Mouse (Mus musculus) CH12.LX (cell line): Measurements from ENCODE around the gene Dgkz. TPM values are rescaled to one million over a fixed set of nuclear protein-coding genes. Genes with fewer than 3 reads are reported as not detected.
A peak's percentile ranks its signal among the peaks of the same experiment; 100 is the strongest.

Source experiments
- DNase-seq: peaks from one replicate; pipeline ENCODE4 v3.0.0-alpha.2; 2013; ENCODE audit errors: extremely low read depth
- H3K27ac ChIP-seq: 2 replicates; pipeline ENCODE4 v1.5.1; 2012; ENCODE audit warnings: low read depth, mild to moderate bottlenecking, control low read depth, moderate library complexity; ENCODE audit not compliant: insufficient read depth
- H3K27me3 ChIP-seq: replicated peaks from 2 replicates; pipeline ENCODE3; 2012; ENCODE audit warnings: inconsistent platforms
- H3K36me3 ChIP-seq, 2 experiments: replicated peaks in 1 of 2; 2 replicates each; pipeline versions ENCODE3 to v1.6.1; 2012; ENCODE audit warnings: inconsistent platforms in 1 of 2, low read length in 1 of 2, mild to moderate bottlenecking in 1 of 2, mixed read lengths in 1 of 2, moderate library complexity in 1 of 2; ENCODE audit not compliant: control insufficient read depth in 1 of 2, insufficient read depth in 1 of 2
- H3K4me1 ChIP-seq, 2 experiments: 2 replicates each; pipeline ENCODE4 v1.6.1; 2012; ENCODE audit warnings: inconsistent platforms in 1 of 2, moderate library complexity in 1 of 2; ENCODE audit not compliant: insufficient read depth in 2 of 2, control insufficient read depth in 1 of 2
- H3K4me2 ChIP-seq: 2 replicates; pipeline ENCODE4 v1.6.1; 2012; ENCODE audit warnings: low read depth, mild to moderate bottlenecking, control low read depth; ENCODE audit not compliant: poor library complexity, insufficient read depth, severe bottlenecking
- H3K4me3 ChIP-seq, 3 experiments: fragments of 150-350 bp in 1 of 3; sonication (generic) in 1 of 3; replicated peaks in 1 of 3; 2 replicates each; pipeline versions ENCODE3 to v1.5.1; 2011 to 2012; ENCODE audit warnings: low read depth in 2 of 3, low read length in 2 of 3, mild to moderate bottlenecking in 2 of 3, moderate library complexity in 2 of 3, control low read depth in 1 of 3, improper control_type of control experiment in 1 of 3, inconsistent platforms in 1 of 3, mixed read lengths in 1 of 3; ENCODE audit not compliant: poor library complexity in 1 of 3
- H3K79me2 ChIP-seq: replicated peaks from 2 replicates; pipeline ENCODE4 v1.6.1; 2012; ENCODE audit warnings: mild to moderate bottlenecking, moderate library complexity; ENCODE audit not compliant: control insufficient read depth, poor library complexity, insufficient read depth, severe bottlenecking; ENCODE audit errors: extremely low read depth
- H3K9ac ChIP-seq: 2 replicates; pipeline ENCODE4 v1.6.1; 2012; ENCODE audit warnings: low read depth, mild to moderate bottlenecking, control low read depth, moderate library complexity; ENCODE audit not compliant: insufficient read depth
- H3K9me3 ChIP-seq: replicated peaks from 2 replicates; pipeline ENCODE3; 2012; ENCODE audit warnings: low read length, inconsistent platforms, mixed read lengths
- CTCF ChIP-seq, 2 experiments: IDR thresholded peaks in 1 of 2; conservative IDR thresholded peaks in 1 of 2; 2 replicates each; pipeline ENCODE4 v1.5.1; 2011 to 2012; ENCODE audit warnings: low read depth in 2 of 2, low read length in 2 of 2, improper control_type of control experiment in 1 of 2, inconsistent platforms in 1 of 2, mild to moderate bottlenecking in 1 of 2, moderate library complexity in 1 of 2
- E2F4 ChIP-seq: IDR thresholded peaks from 2 replicates; pipeline ENCODE4 v1.6.1; 2011; ENCODE audit warnings: low read depth, low read length, improper control_type of control experiment; ENCODE audit not compliant: insufficient replicate concordance
- ETS1 ChIP-seq: conservative IDR thresholded peaks from 2 replicates; pipeline ENCODE4 v1.6.1; 2012; ENCODE audit warnings: low read depth, mild to moderate bottlenecking, inconsistent platforms, low read length, improper control_type of control experiment, moderate library complexity
- GABPA ChIP-seq: IDR thresholded peaks from 2 replicates; pipeline ENCODE4 v1.6.1; 2012; ENCODE audit warnings: low read depth, low read length, improper control_type of control experiment, inconsistent platforms; ENCODE audit not compliant: insufficient replicate concordance
- HCFC1 ChIP-seq: IDR thresholded peaks from 2 replicates; pipeline ENCODE4 v1.6.1; 2012; ENCODE audit warnings: low read depth, mild to moderate bottlenecking, inconsistent platforms, low read length, improper control_type of control experiment
- IRF4 ChIP-seq: IDR thresholded peaks from 2 replicates; pipeline ENCODE4 v1.6.1; 2014; ENCODE audit warnings: low read depth, mild to moderate bottlenecking, inconsistent platforms, low read length, improper control_type of control experiment
- JUND ChIP-seq: conservative IDR thresholded peaks from 2 replicates; pipeline ENCODE4 v1.6.1; 2011; ENCODE audit warnings: low read depth, low read length, improper control_type of control experiment
- KAT2A ChIP-seq: IDR thresholded peaks from 2 replicates; pipeline ENCODE4 v1.6.1; 2012; ENCODE audit warnings: low read length, improper control_type of control experiment, inconsistent platforms; ENCODE audit not compliant: insufficient replicate concordance
- MAFK ChIP-seq: IDR thresholded peaks from 2 replicates; pipeline ENCODE4 v1.6.1; 2011; ENCODE audit warnings: low read length, improper control_type of control experiment; ENCODE audit not compliant: insufficient replicate concordance
- MEF2A ChIP-seq: IDR thresholded peaks from 2 replicates; pipeline ENCODE4 v1.6.1; 2014; ENCODE audit warnings: low read depth, mild to moderate bottlenecking, inconsistent platforms, low read length, improper control_type of control experiment, borderline replicate concordance
- MXI1 ChIP-seq: IDR thresholded peaks from 2 replicates; pipeline ENCODE4 v1.6.1; 2011; ENCODE audit warnings: mild to moderate bottlenecking, low read depth, low read length, improper control_type of control experiment
- NRF1 ChIP-seq: IDR thresholded peaks from 2 replicates; pipeline ENCODE4 v1.6.1; 2014; ENCODE audit warnings: low read depth, mild to moderate bottlenecking, inconsistent platforms, low read length, improper control_type of control experiment, moderate library complexity
- PAX5 ChIP-seq: IDR thresholded peaks from 2 replicates; pipeline ENCODE4 v1.6.1; 2012; ENCODE audit warnings: low read length, inconsistent platforms, mixed read lengths
- POLR2A ChIP-seq: IDR thresholded peaks from 2 replicates; pipeline ENCODE4 v1.6.1; 2011; ENCODE audit warnings: low read depth, mild to moderate bottlenecking, improper control_type of control experiment, low read length
- POLR2AphosphoS2 ChIP-seq: IDR thresholded peaks from 2 replicates; pipeline ENCODE4 v1.6.1; 2011; ENCODE audit warnings: low read depth, low read length, improper control_type of control experiment
- RCOR1 ChIP-seq: conservative IDR thresholded peaks from 2 replicates; pipeline ENCODE4 v1.6.1; 2012; ENCODE audit warnings: low read depth, mild to moderate bottlenecking, inconsistent platforms, low read length, improper control_type of control experiment
- SIN3A ChIP-seq: IDR thresholded peaks from 2 replicates; pipeline ENCODE4 v1.6.1; 2012; ENCODE audit warnings: low read length, improper control_type of control experiment, inconsistent platforms
- SMC3 ChIP-seq: IDR thresholded peaks from 2 replicates; pipeline ENCODE4 v1.6.1; 2011; ENCODE audit warnings: low read depth, low read length, improper control_type of control experiment
- TCF12 ChIP-seq: IDR thresholded peaks from 2 replicates; pipeline ENCODE4 v1.6.1; 2014; ENCODE audit warnings: low read depth, mild to moderate bottlenecking, inconsistent platforms, low read length, improper control_type of control experiment
- ZC3H11A ChIP-seq: IDR thresholded peaks from 2 replicates; pipeline ENCODE4 v1.6.1; 2012; ENCODE audit warnings: low read depth, mild to moderate bottlenecking, inconsistent platforms, low read length, improper control_type of control experiment
- ZKSCAN1 ChIP-seq: IDR thresholded peaks from 2 replicates; pipeline ENCODE4 v1.6.1; 2012; ENCODE audit warnings: low read depth, inconsistent platforms, low read length, improper control_type of control experiment, borderline replicate concordance
- dilution Hi-C: fragments of 300-500 bp; cut with MboI; formaldehyde crosslinking; loops from 2 replicates; pipeline ENCODE4 v1.14.3; 2020; ENCODE audit warnings: low sequenced_read_pairs; ENCODE audit not compliant: extremely low pct_unique_long_range_greater_than_20kb, extremely low pct_ligation_motif_present
- in situ Hi-C: fragments of 300-500 bp; cut with MboI; formaldehyde crosslinking; loops from 3 replicates; pipeline ENCODE4 v1.14.3; 2019; ENCODE audit warnings: low sequenced_read_pairs, low pct_ligation_motif_present, low pct_unique_long_range_greater_than_20kb, mixed read lengths
- polyA plus RNA-seq: library from polyadenylated mRNA; unstranded; fragments of >175 nt; gene quantifications from 2 replicates; pipeline ENCODE4 v1.2.1, GENCODE M21; 2012; ENCODE audit warnings: low read depth; ENCODE audit not compliant: insufficient read length
- total RNA-seq, 2 experiments: library from RNA; depleted of rRNA; stranded (reverse); fragments of 300-350 nt in 1 of 2; fragments of >200 nt in 1 of 2; gene quantifications; 2 replicates each; pipeline ENCODE4 v1.2.3; 2012 to 2014

Gene Dgkz
- total and polyA plus RNA-seq, 3 experiments = 38.6 to 60.2 (median 50.4) TPM

GRCm38 (mm10) chr2:91948792-91949241 lies 26.8 kb downstream of the Dgkz start:
- Histone ChIP-seq H3K79me2 (peaks cover 16% of the 10 kb centered on the region), H3K9ac (no peak overlapping the region), H3K4me3 (peak overlapping the region in 2 of 3 experiments; percentile 56 to 63), H3K27ac (no peak overlapping the region), H3K27me3 (no peaks in the 10 kb centered on the region), H3K4me2 (no peak overlapping the region), H3K36me3 (peaks cover 8 to 44% of the 10 kb centered on the region in 2 experiments), H3K9me3 (no peaks in the 10 kb centered on the region), H3K4me1 (peaks cover 32 to 80% of the 10 kb centered on the region in 2 experiments)
- no peak for TF ChIP-seq RCOR1
- TF ChIP-seq MEF2A = no peak
- no peak for TF ChIP-seq HCFC1
- no peak for TF ChIP-seq POLR2A
- TF ChIP-seq JUND = no peak
- no peak for TF ChIP-seq MAFK
- no peak for TF ChIP-seq SIN3A
- no peak for TF ChIP-seq ETS1
- in situ Hi-C loops = no loop called here
- DNase-seq = no peak
- dilution Hi-C loops = no loop called here

- Histone ChIP-seq H3K4me2 (no peak overlapping the region; the same call in 1 of the 2 replicates), H3K9ac (no peak overlapping the region), H3K9me3 (no peaks in the 10 kb centered on the region), H3K4me1 (peaks cover 32 to 75% of the 10 kb centered on the region in 2 experiments), H3K4me3 (peak overlapping the region in 2 of 3 experiments; percentile 16 to 17), H3K79me2 (peaks cover 16% of the 10 kb centered on the region), H3K27me3 (no peaks in the 10 kb centered on the region), H3K27ac (peak overlapping the region; percentile 3; the same call in 1 of the 2 replicates), H3K36me3 (peaks cover 11 to 46% of the 10 kb centered on the region in 2 experiments)
- no peak for DNase-seq
- dilution Hi-C loops = no loop called here
- no peak for TF ChIP-seq SIN3A
- no peak for TF ChIP-seq NRF1
- no peak for TF ChIP-seq JUND
- no peak for TF ChIP-seq E2F4
- TF ChIP-seq CTCF (conservative IDR thresholded peaks at IDR 0.05 in 1 of 2, IDR thresholded peaks at IDR 0.05 in 1 of 2; ENCODE audit: low read depth in 2 of 2, low read length in 2 of 2) = no peak
- no peak for TF ChIP-seq POLR2AphosphoS2
- no peak for TF ChIP-seq ZKSCAN1
- TF ChIP-seq PAX5 = no peak
- TF ChIP-seq GABPA = no peak
- TF ChIP-seq TCF12 = no peak
- TF ChIP-seq KAT2A = no peak
- TF ChIP-seq RCOR1 = no peak
- no peak for TF ChIP-seq MXI1
- no peak for TF ChIP-seq SMC3
- TF ChIP-seq IRF4 = no peak
- no peak for TF ChIP-seq ZC3H11A
- in situ Hi-C loops = no loop called here
Measured at GRCm38 (mm10) chr2:91948151-91948509, 27.5 kb downstream of the Dgkz start.
